Mouse (Mus musculus) stomach, postnatal 0 days (tissue): ENCODE results near the gene Arhgap15.

Experiments used
- CTCF ChIP-seq: IDR thresholded peaks from 2 replicates; pipeline ENCODE4 v1.5.1; 2016; ENCODE audit warnings: antibody characterized with exemption, low read depth, mild to moderate bottlenecking, moderate library complexity
- EP300 ChIP-seq: optimal IDR thresholded peaks from 2 replicates; pipeline ENCODE3; 2016; ENCODE audit warnings: antibody characterized with exemption

DNA sequence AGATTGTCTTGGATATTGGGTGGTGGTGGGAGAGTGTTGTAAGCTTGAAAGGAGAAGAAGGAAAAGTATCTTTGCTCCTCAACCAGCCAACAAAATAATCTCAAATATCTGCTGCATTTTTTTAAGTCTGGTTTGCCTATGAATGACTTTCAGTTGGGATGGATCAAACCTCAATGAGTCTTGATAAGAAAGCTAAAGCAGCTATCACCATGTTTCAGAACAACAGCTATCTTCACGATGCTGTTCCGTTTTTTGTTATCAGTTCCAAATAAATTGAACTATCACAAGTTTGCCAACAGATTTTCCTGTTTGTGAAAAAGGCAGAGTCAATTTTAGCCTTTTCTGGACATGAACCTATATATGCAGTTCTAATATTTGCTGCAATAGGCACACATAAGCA is 197.1 kb downstream of the Arhgap15 start:
- TF ChIP-seq CTCF: no peak
- TF ChIP-seq EP300: no peak
